Mouse (Mus musculus) monocyte, adult 59 days (primary cell): ENCODE results near the gene Smim10l1. TPM values are rescaled to one million over a fixed set of nuclear protein-coding genes. Genes with fewer than 3 reads are reported as not detected.

Experiments used
- total RNA-seq, 2 experiments: library from RNA; stranded (reverse); gene quantifications; one replicate each; pipeline ENCODE4 v1.2.4; 2023

Smim10l1 gene
- 10 to 100 TPM; 18.4 to 19.1 TPM for total RNA-seq

DNA sequence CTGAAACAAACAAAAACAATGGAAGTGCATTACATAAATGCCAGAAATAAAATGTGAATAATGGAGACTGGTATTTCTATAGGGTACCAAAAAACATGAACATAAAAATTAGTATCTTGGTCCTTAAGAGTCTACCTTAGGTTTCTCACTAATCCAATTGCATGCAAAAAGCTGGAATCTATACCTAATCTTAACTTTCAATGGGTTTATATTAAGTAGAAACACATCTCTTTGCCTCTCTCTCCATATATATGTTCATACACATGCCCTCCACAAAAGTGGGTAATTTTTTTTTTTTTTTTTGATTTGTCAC lies at the start of gene Smim10l1:
Smim10l1 (plus strand) TSS at position 301 of the 313 bp plus-strand sequence.

DNA sequence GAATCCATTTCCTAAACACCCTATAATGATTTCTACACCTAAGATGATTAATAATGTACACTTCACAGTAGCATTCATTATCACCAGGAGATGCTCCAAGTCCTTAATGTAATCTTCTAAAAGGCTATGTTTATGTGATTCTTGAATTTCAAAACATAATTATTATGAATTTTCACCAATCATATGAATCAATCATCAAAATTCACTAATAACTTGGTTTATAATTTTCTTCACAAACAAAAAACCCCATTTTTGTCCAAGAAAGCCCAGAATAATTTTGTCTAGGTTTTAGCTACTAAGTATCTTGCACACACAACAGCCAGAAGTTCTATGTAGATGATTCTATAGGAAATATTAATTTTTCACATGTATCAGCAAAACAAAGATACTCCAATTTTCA lies 49.0 kb upstream of the Smim10l1 start, which contains the start of gene Tas2r140:
Tas2r140 (minus strand) TSS at position 101 of the 400 bp plus-strand sequence.

Other genes with a start within 250 kb of the Smim10l1 start
- not detected for gene Tas2r116, start 249.5 kb upstream of the Smim10l1 start, total RNA-seq
- not detected for gene Tas2r110, start 236.9 kb upstream of the Smim10l1 start, total RNA-seq
- gene Tas2r113, start 211.9 kb upstream of the Smim10l1 start, total RNA-seq, result not detected
- gene Tas2r125, start 195.3 kb upstream of the Smim10l1 start, total RNA-seq, result not detected
- not detected for gene Tas2r129, start 153.8 kb upstream of the Smim10l1 start, total RNA-seq
- gene Tas2r131, start 147.0 kb upstream of the Smim10l1 start, total RNA-seq, result not detected
- gene Tas2r109, start 123.9 kb upstream of the Smim10l1 start, total RNA-seq, result not detected
- not detected for gene Tas2r103, start 67.8 kb upstream of the Smim10l1 start, total RNA-seq
- gene Tas2r140, start 49.1 kb upstream of the Smim10l1 start, total RNA-seq, result not detected
- gene 5530400C23Rik, start 187.3 kb downstream of the Smim10l1 start, total RNA-seq, result not detected